Mouse (Mus musculus): ENCODE results near the gene Spn. TPM values are rescaled to one million over a fixed set of nuclear protein-coding genes. Genes with fewer than 3 reads are reported as not detected.

Gene Spn
- 73.3 and 200 TPM in 2 replicates for polyA plus RNA-seq (2012; ENCODE audit: low replicate concordance)

DNA sequence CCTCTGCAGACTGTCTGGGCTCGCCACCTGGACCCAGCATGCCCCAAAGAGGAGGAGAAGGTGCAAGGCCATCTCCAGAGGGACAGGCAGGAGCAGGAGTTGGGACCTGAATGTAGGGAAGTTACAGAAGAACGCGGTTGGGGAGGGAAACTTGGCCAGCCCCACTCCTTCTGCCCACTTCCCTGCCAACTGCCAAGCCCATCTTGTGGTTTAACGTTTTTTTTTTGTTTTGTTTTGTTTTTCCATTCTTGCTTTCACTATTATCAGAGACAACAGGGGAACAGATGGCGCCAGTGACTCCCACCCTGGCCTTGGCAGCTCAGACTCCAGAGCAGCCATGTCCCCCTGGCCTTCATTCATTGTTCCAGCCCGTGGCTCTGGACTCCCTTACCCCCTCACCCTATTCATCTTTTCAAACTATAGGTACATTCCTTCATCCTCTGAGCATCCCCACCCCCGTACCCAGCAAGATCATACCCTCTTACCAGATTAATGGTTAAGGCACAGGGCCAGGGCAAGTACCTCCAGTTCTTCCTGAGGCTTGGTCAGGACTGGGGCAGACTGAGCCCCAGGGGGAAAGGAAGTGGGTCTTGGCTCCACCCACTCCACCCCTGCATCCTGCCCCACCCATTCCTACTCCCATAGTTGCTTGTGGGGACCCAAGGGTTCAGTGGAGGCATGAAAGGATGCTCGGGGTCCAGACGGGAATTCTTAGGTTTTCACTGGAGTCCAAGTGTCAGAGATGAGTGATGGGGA lies at the start of gene Spn:
TSS of gene Spn (minus strand) at position 562 of the 756 bp plus-strand sequence.

DNA sequence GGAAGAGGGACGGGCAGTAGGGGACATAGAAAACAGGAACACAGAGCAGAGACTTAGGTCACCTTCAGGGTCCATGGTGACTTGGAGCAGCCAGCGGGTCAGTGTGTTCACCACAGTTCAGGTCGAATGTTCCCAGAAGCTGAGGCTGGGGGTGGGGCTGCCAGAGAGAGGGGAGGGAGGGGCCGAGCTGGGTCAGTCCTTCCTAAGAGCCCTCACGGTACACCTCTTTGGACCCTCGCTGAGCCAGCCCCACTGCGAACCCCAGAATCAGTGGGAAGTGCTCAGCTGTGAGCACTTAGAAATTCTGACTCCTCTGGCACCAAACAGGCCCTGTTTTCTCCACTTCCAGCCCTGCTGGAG lies 15.7 kb downstream of the Spn start, which contains the start of gene Qprt:
TSS of gene Qprt (minus strand) at position 316 of the 360 bp plus-strand sequence.

DNA sequence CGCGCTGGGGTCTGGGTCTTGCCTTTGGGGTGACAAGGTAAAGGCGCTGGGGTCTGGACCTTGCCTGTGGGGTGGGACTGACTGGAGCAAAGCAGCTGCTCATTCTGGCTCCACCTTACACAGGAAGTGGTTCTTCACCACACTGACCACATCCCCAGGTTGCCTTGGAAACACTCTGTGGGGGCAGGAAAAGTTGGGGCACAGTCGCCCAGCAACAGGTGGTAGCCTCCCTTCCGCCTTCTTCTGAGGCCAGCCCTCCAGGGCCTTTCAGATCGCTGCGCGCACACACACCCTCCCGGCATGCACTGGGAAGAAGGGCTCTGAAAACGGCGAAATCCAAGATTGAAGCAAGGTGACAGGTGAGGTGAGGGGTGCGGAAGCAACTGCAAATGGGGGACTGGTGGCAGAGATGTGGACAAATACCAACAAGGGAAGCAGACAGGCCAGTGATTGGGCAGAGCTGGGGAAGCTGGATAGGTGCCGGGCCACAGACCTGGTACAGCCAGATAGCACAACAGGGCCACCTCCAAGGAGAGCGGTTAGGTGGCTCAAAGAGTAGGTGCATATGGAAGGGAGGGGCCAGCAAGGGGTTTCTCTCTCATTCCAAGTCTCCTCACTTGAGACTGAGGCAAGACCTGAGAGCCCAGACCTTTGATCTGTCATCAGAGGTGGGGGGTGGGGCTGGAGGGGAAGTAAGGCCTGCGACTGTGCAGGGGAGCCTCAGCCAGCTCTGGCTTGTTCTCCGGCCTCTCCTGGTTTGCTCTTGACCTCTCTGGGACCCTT lies 46.3 kb downstream of the Spn start, which contains the start of gene AI467606:
TSS of gene AI467606 (plus strand) at position 246 of the 783 bp plus-strand sequence.

DNA sequence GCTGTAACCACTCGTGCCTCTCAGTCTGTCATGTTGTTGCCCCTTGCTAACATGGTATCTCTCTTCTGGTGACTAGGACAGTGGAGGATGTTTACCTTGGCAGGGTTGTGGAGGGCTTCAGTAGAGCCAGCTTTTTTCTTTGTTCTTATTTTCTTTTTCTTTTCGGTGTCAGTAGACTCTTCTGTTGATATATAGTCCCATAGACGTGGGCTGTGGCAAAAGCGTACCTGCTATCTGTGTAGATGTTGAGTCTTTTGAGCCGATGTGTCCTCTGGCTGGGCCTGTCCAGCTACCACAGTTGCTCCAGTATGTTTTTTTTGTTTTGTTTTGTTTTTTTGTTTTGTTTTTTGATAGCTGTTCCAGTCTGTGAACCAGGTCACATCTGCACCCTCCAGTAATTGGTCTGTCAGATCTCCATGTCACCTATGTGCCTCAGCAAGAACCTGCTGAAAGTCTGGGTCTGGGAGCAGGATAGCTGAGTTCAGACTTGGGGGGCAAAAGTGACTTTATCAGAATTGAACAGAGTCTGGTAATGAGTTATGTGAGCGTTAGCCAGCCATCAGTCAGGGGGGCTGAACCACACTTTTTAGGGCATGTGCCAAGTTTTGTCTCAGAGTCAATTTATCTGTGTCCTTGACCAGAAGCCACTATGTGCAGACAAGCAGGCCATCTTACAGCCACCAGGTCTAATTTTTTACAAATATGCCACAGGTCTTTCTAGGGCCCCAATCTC lies 50.2 kb downstream of the Spn start, which contains the start of gene Zg16:
TSS of gene Zg16 (minus strand) at position 51 of the 733 bp plus-strand sequence.

Other genes with a start within 250 kb of the Spn start
- gene Tmem219, start 214.9 kb downstream of the Spn start, polyA plus RNA-seq (2012; ENCODE audit: low replicate concordance), result 61.9 and 90.6 TPM in 2 replicates
- gene Kctd13, start 208.9 kb downstream of the Spn start, polyA plus RNA-seq (2012; ENCODE audit: low replicate concordance), result 31.6 and 58.9 TPM in 2 replicates
- not detected in 2 replicates for gene Asphd1, start 188.2 kb downstream of the Spn start, polyA plus RNA-seq (2012; ENCODE audit: low replicate concordance)
- gene Sez6l2, start 187.3 kb downstream of the Spn start, polyA plus RNA-seq (2012; ENCODE audit: low replicate concordance), result 1.1 and 3.1 TPM in 2 replicates
- 99.0 and 127 TPM in 2 replicates for gene Cdipt, start 161.9 kb downstream of the Spn start, polyA plus RNA-seq (2012; ENCODE audit: low replicate concordance)
- gene Cdiptos, start 161.7 kb downstream of the Spn start, polyA plus RNA-seq (2012; ENCODE audit: low replicate concordance), result 0.24 TPM in 1 of 2 replicates, not detected in the other
- gene Mvp, start 123.2 kb downstream of the Spn start, polyA plus RNA-seq (2012; ENCODE audit: low replicate concordance), result 12.2 and 16.3 TPM in 2 replicates
- not detected in 2 replicates for gene Pagr1b, start 121.3 kb downstream of the Spn start, polyA plus RNA-seq (2012; ENCODE audit: low replicate concordance)
- gene Pagr1a, start 120.5 kb downstream of the Spn start, polyA plus RNA-seq (2012; ENCODE audit: low replicate concordance), result 0.99 and 28.8 TPM in 2 replicates
- 89.5 and 197 TPM in 2 replicates for gene Gm42742, start 116.7 kb downstream of the Spn start, polyA plus RNA-seq (2012; ENCODE audit: low replicate concordance)
- 0.20 and 7.0 TPM in 2 replicates for gene Prrt2, start 116.6 kb downstream of the Spn start, polyA plus RNA-seq (2012; ENCODE audit: low replicate concordance)
- 992 and 1,684 TPM in 2 replicates for gene Maz, start 110.8 kb downstream of the Spn start, polyA plus RNA-seq (2012; ENCODE audit: low replicate concordance)
- 23.8 and 26.3 TPM in 2 replicates for gene Kif22, start 95.4 kb downstream of the Spn start, polyA plus RNA-seq (2012; ENCODE audit: low replicate concordance)
- gene Zg16, start 50.5 kb downstream of the Spn start, polyA plus RNA-seq (2012; ENCODE audit: low replicate concordance), result not detected in 2 replicates
- 99.5 and 130 TPM in 2 replicates for gene AI467606, start 46.5 kb downstream of the Spn start, polyA plus RNA-seq (2012; ENCODE audit: low replicate concordance)
- 1.9 and 3.6 TPM in 2 replicates for gene Qprt, start 15.6 kb downstream of the Spn start, polyA plus RNA-seq (2012; ENCODE audit: low replicate concordance)
- gene Cd2bp2, start 58.2 kb upstream of the Spn start, polyA plus RNA-seq (2012; ENCODE audit: low replicate concordance), result 55.9 and 67.9 TPM in 2 replicates
- gene Tbc1d10b, start 70.6 kb upstream of the Spn start, polyA plus RNA-seq (2012; ENCODE audit: low replicate concordance), result 87.2 and 117 TPM in 2 replicates
- gene Mylpf, start 71.1 kb upstream of the Spn start, polyA plus RNA-seq (2012; ENCODE audit: low replicate concordance), result 2.1 TPM in 1 of 2 replicates, not detected in the other
- 17.3 and 29.4 TPM in 2 replicates for gene Zfp553, start 95.2 kb upstream of the Spn start, polyA plus RNA-seq (2012; ENCODE audit: low replicate concordance)
- gene Sept1, start 95.3 kb upstream of the Spn start, polyA plus RNA-seq (2012; ENCODE audit: low replicate concordance), result 439 and 604 TPM in 2 replicates
- gene Zfp771, start 106.5 kb upstream of the Spn start, polyA plus RNA-seq (2012; ENCODE audit: low replicate concordance), result 141 and 154 TPM in 2 replicates
- gene Dctpp1, start 122.9 kb upstream of the Spn start, polyA plus RNA-seq (2012; ENCODE audit: low replicate concordance), result 23.3 and 79.5 TPM in 2 replicates
- gene Sephs2, start 136.2 kb upstream of the Spn start, polyA plus RNA-seq (2012; ENCODE audit: low replicate concordance), result 61.1 and 61.8 TPM in 2 replicates
- gene Itgal, start 158.4 kb upstream of the Spn start, polyA plus RNA-seq (2012; ENCODE audit: low replicate concordance), result 8.1 and 8.8 TPM in 2 replicates
- gene Zfp768, start 207.8 kb upstream of the Spn start, polyA plus RNA-seq (2012; ENCODE audit: low replicate concordance), result 5.9 and 11.1 TPM in 2 replicates
- 1.4 and 3.4 TPM in 2 replicates for gene Zfp747, start 238.2 kb upstream of the Spn start, polyA plus RNA-seq (2012; ENCODE audit: low replicate concordance)
- gene 9130019O22Rik, start 249.3 kb upstream of the Spn start, polyA plus RNA-seq (2012; ENCODE audit: low replicate concordance), result 0.37 and 0.74 TPM in 2 replicates